In genomic region chr14:105474991-105475553, GRCm38 (mm10) we compare ENCODE assay signal across 9 mouse cellular contexts.
DNase-seq lines count a peak whose midpoint lies in the region; ATAC-seq lines count a peak whose summit lies in the region.
"Had no signal": no experiment of that assay in that cellular context is flagged by ENCODE, and none has a peak within 500 bp of the region (broad histone marks: within the 10 kb centered on the region; RNA-seq: fewer than 3 reads in every experiment).

No protein-coding gene starts in this region.

- no peak overlapping the region for H3K27ac ChIP-seq in heart, embryonic 11.5 days (ENCODE audit: low read depth, low read length)
- H3K27ac ChIP-seq: liver, embryonic 13.5 days had no signal

- H3K4me2 ChIP-seq in heart, embryonic 11.5 days = no peak overlapping the region
- H3K4me2 ChIP-seq: liver, embryonic 13.5 days had no signal

- H3K9me3 ChIP-seq in heart, embryonic 11.5 days (replicated peaks; ENCODE audit: control insufficient read depth, low read length) = no peaks in the 10 kb centered on the region
- H3K9me3 ChIP-seq: liver, embryonic 13.5 days had no signal

- H3K27me3 ChIP-seq in heart, embryonic 11.5 days (ENCODE audit: control insufficient read depth, insufficient read depth, low read length) = no peaks in the 10 kb centered on the region
- H3K27me3 ChIP-seq: liver, embryonic 13.5 days had no signal

- H3K9ac ChIP-seq in heart, embryonic 11.5 days (ENCODE audit: low read depth, low read length) = no peak overlapping the region
- H3K9ac ChIP-seq: liver, embryonic 13.5 days had no signal

- peaks cover 8% of the 10 kb centered on the region; the same call in 1 of the 2 replicates for H3K4me1 ChIP-seq in heart, embryonic 11.5 days (ENCODE audit: control insufficient read depth, insufficient read depth, low read length)
- H3K4me1 ChIP-seq: liver, embryonic 13.5 days had no signal

- ATAC-seq in heart, embryonic 11.5 days (replicated peaks; ENCODE audit: insufficient number of reproducible peaks, low FRiP score, low TSS enrichment) = no peak

- no peak overlapping the region for H3K4me3 ChIP-seq in heart, embryonic 11.5 days (ENCODE audit: low read depth, low read length)
- H3K4me3 ChIP-seq: liver, embryonic 13.5 days had no signal

- peak; percentile 17 to 27 for DNase-seq in heart, adult 18-20 months
- DNase-seq in 3T3-L1 (ENCODE audit: low read depth, low spot score) = peak; percentile 84
- DNase-seq in brain, embryonic 18.5 days (ENCODE audit: low read depth, low spot score) = peak; percentile 55
- peak; percentile 22 to 43 for DNase-seq in kidney, postnatal 4 days
- peak; percentile 64 for DNase-seq in right cerebral cortex, adult 18-20 months
- no peak for DNase-seq in urinary bladder, adult 2 months (ENCODE audit: low spot score)
- no peak for DNase-seq in T-cell, adult 2 months (ENCODE audit: low spot score)
- DNase-seq: liver, embryonic 13.5 days had no signal

- H3K36me3 ChIP-seq in heart, embryonic 11.5 days (ENCODE audit: control insufficient read depth, insufficient read depth, low read length) = no peaks in the 10 kb centered on the region
- H3K36me3 ChIP-seq: liver, embryonic 13.5 days had no signal

Comparison
In these comparisons a context has a peak if more than half of its experiments do, and no peak if none do; other contexts are left out.
1. DNase-seq: peak in heart, adult 18-20 months (2 of 2), 3T3-L1 (single experiment), brain, embryonic 18.5 days (single experiment), kidney, postnatal 4 days (2 of 2) and right cerebral cortex, adult 18-20 months (single experiment); none in urinary bladder, adult 2 months (single experiment) and T-cell, adult 2 months (single experiment).